Mouse (Mus musculus) heart, embryonic 14.5 days (tissue): ENCODE measurements around the gene Pdcl3. TPM values are rescaled to one million over a fixed set of nuclear protein-coding genes. Genes with fewer than 3 reads are reported as not detected.

Experiments used
- ATAC-seq: fragments of 200-750 bp; cut with Nextera tagmentation; 2 replicates; pipeline ENCODE4 v1.8.0; 2017; ENCODE audit warnings: low read depth, moderate TSS enrichment; ENCODE audit not compliant: insufficient number of reproducible peaks, insufficient read depth, low FRiP score
- H3K27ac ChIP-seq, 2 experiments: fragments of 200-500 bp in 1 of 2; fragments of 300-500 bp in 1 of 2; sonication (generic) in 1 of 2; replicated peaks in 1 of 2; 2 replicates each; pipeline ENCODE4 v1.5.1; 2012 to 2014; ENCODE audit warnings: low read depth in 2 of 2, low read length in 2 of 2, control low read depth in 1 of 2, mild to moderate bottlenecking in 1 of 2, mixed read lengths in 1 of 2; ENCODE audit not compliant: control insufficient read depth in 1 of 2, insufficient read depth in 1 of 2
- H3K27me3 ChIP-seq: fragments of 300-500 bp; sonication (generic); 2 replicates; pipeline ENCODE4 v1.6.1; 2014; ENCODE audit warnings: mild to moderate bottlenecking, low read length, control low read depth; ENCODE audit not compliant: control insufficient read depth, insufficient read depth
- H3K36me3 ChIP-seq: fragments of 300-500 bp; sonication (generic); 2 replicates; pipeline ENCODE4 v1.6.1; 2014; ENCODE audit warnings: mild to moderate bottlenecking, control low read depth, low read length, mixed read lengths; ENCODE audit not compliant: control insufficient read depth, insufficient read depth
- H3K4me1 ChIP-seq, 2 experiments: fragments of 200-500 bp in 1 of 2; fragments of 300-500 bp in 1 of 2; sonication (generic) in 1 of 2; 2 replicates each; pipeline ENCODE4 v1.6.1; 2012 to 2014; ENCODE audit warnings: low read length in 2 of 2, control low read depth in 1 of 2, mixed read lengths in 1 of 2; ENCODE audit not compliant: control insufficient read depth in 2 of 2, insufficient read depth in 2 of 2
- H3K4me2 ChIP-seq: fragments of 300-500 bp; sonication (generic); 2 replicates; pipeline ENCODE4 v1.6.1; 2014; ENCODE audit warnings: mild to moderate bottlenecking, low read length
- H3K4me3 ChIP-seq, 2 experiments: fragments of 200-500 bp in 1 of 2; fragments of 300-500 bp in 1 of 2; sonication (generic) in 1 of 2; 2 replicates each; pipeline ENCODE4 v1.5.1; 2012 to 2014; ENCODE audit warnings: low read length in 2 of 2, mild to moderate bottlenecking in 2 of 2, control low read depth in 1 of 2, low read depth in 1 of 2, moderate library complexity in 1 of 2; ENCODE audit not compliant: control insufficient read depth in 1 of 2, insufficient read depth in 1 of 2
- H3K9ac ChIP-seq: fragments of 300-500 bp; sonication (generic); 2 replicates; pipeline ENCODE4 v1.6.1; 2014; ENCODE audit warnings: mild to moderate bottlenecking, low read length
- H3K9me3 ChIP-seq: fragments of 300-500 bp; sonication (generic); 2 replicates; pipeline ENCODE4 v1.6.1; 2016; ENCODE audit warnings: low read length, control low read depth; ENCODE audit not compliant: control insufficient read depth
- WGBS: fragments of 180-500 bp; shearing (Covaris S2); extraction: QIAGEN DNeasy Blood & Tissue Kit; methylation state at CpG from one replicate; pipeline ENCODE4 v1.1.7; 2014; 5-methylcytosine and 5-hydroxymethylcytosine counted together
- polyA plus RNA-seq: library from polyadenylated mRNA; unstranded; fragments of >200 nt; fragmentation: Nextera tagmentation; extraction: Ambion mirVana; gene quantifications from 2 replicates; pipeline ENCODE4 v1.2.1, GENCODE M21; 2014

Gene Pdcl3
- polyA plus RNA-seq, 1 experiment from 2014 or later = 127 TPM

- ATAC-seq = no peak
- Histone ChIP-seq H3K9me3 (no peaks in the 10 kb centered on the region), H3K27ac (no peak overlapping the region), H3K36me3 (no peaks in the 10 kb centered on the region), H3K4me2 (no peak overlapping the region), H3K27me3 (no peaks in the 10 kb centered on the region), H3K4me3 (no peak overlapping the region), H3K4me1 (peaks cover 0 to 4% of the 10 kb centered on the region in 2 experiments; a peak in 1 of 4 replicates), H3K9ac (no peak overlapping the region)
- 38% methylated on average over 7 of the region's 7 CpGs for WGBS
Measured at GRCm38 (mm10) chr1:38979953-38980352, 5.5 kb upstream of the Pdcl3 start.

GRCm38 (mm10) chr1:38983870-38984269 lies 1.5 kb upstream of the Pdcl3 start:
- H3K27me3 ChIP-seq = no peaks in the 10 kb centered on the region
- no peaks in the 10 kb centered on the region for H3K36me3 ChIP-seq
- H3K27ac ChIP-seq = no peak overlapping the region
- no peak overlapping the region for H3K4me3 ChIP-seq
- no peaks in the 10 kb centered on the region for H3K9me3 ChIP-seq
- 32% methylated on average over 2 of the region's 2 CpGs for WGBS
- peaks cover 8 to 10% of the 10 kb centered on the region in 2 experiments for H3K4me1 ChIP-seq
- H3K9ac ChIP-seq = no peak overlapping the region
- no peak for ATAC-seq
- H3K4me2 ChIP-seq = no peak overlapping the region

- no peaks in the 10 kb centered on the region for H3K9me3 ChIP-seq
- H3K27ac ChIP-seq = peak overlapping the region; percentile 90 to 92
- ATAC-seq = peak; percentile 97
- 6% methylated on average over 38 of the region's 38 CpGs for WGBS
- peak overlapping the region; percentile 78 for H3K4me2 ChIP-seq
- H3K36me3 ChIP-seq = peaks cover 11% of the 10 kb centered on the region
- peaks cover 8 to 16% of the 10 kb centered on the region in 2 experiments for H3K4me1 ChIP-seq
- H3K27me3 ChIP-seq = no peaks in the 10 kb centered on the region
- H3K9ac ChIP-seq = peak overlapping the region; percentile 83
- H3K4me3 ChIP-seq = peak overlapping the region; percentile 76 to 90
Measured at GRCm38 (mm10) chr1:38987080-38987864, 1.9 kb downstream of the Pdcl3 start.

- Histone ChIP-seq H3K36me3 (peaks cover 17% of the 10 kb centered on the region), H3K9me3 (no peaks in the 10 kb centered on the region), H3K4me1 (peaks cover 9 to 20% of the 10 kb centered on the region in 2 experiments), H3K27ac (peak overlapping the region; percentile 77 to 90), H3K4me2 (peak overlapping the region; percentile 78), H3K27me3 (no peaks in the 10 kb centered on the region), H3K4me3 (peak overlapping the region; percentile 76 to 90), H3K9ac (peak overlapping the region; percentile 83)
- peak; percentile 85 for ATAC-seq
- WGBS = under 1% methylated on average over 18 of the region's 25 CpGs
Measured at GRCm38 (mm10) chr1:38987865-38988211, 2.4 kb downstream of the Pdcl3 start.

- 10% methylated on average over 7 of the region's 7 CpGs for WGBS
- Histone ChIP-seq H3K27me3 (no peaks in the 10 kb centered on the region), H3K4me1 (peaks cover 9 to 20% of the 10 kb centered on the region in 2 experiments), H3K9me3 (no peaks in the 10 kb centered on the region), H3K4me3 (peak overlapping the region; percentile 76 to 90), H3K4me2 (peak overlapping the region; percentile 78), H3K27ac (peak overlapping the region; percentile 10 to 90; a peak in 3 of 4 replicates), H3K36me3 (peaks cover 21% of the 10 kb centered on the region), H3K9ac (peak overlapping the region; percentile 83)
- ATAC-seq = no peak
Measured at GRCm38 (mm10) chr1:38988357-38988756, 2.9 kb downstream of the Pdcl3 start.

GRCm38 (mm10) chr1:38992365-38992764 lies 7.0 kb downstream of the Pdcl3 start:
- 59% methylated on average over 3 of the region's 3 CpGs for WGBS
- no peak overlapping the region for H3K27ac ChIP-seq

GRCm38 (mm10) chr1:39001106-39001505 lies 15.7 kb downstream of the Pdcl3 start:
- Histone ChIP-seq H3K9ac (no peak overlapping the region), H3K27me3 (no peaks in the 10 kb centered on the region), H3K27ac (no peak overlapping the region), H3K9me3 (no peaks in the 10 kb centered on the region), H3K4me3 (no peak overlapping the region), H3K36me3 (peaks cover 22% of the 10 kb centered on the region), H3K4me2 (no peak overlapping the region), H3K4me1 (no peaks in the 10 kb centered on the region)
- ATAC-seq = no peak
- WGBS = 12% methylated on average over 5 of the region's 5 CpGs

More at GRCm38 (mm10) chr1:38992365-38992764, 7.0 kb downstream of the Pdcl3 start:
- Histone ChIP-seq H3K4me1 (peaks cover 6 to 16% of the 10 kb centered on the region in 2 experiments), H3K9ac (no peak overlapping the region), H3K4me3 (no peak overlapping the region), H3K36me3 (peaks cover 58% of the 10 kb centered on the region), H3K4me2 (no peak overlapping the region), H3K27me3 (no peaks in the 10 kb centered on the region), H3K9me3 (no peaks in the 10 kb centered on the region)
- ATAC-seq = no peak
